ENCODE assay signal across 15 mouse cellular contexts in the genomic region with DNA sequence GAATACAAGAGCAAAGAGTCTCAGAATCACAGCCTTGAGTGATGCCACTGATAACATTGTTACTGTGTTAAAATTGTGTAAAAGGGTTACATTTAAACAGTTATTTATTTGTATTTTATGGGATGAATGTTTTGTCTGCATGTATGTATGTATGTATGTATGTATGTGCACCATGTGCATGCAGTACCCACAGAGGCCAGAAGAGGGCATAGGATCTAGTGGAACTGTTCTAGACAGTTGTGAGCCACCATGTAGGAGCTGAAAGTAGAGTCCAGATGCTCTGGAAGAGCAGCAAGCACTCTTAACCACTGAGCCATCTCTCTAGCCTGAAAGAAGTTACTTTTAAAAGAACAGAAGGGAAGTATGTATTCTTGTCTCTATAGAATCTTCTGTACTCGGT.
"Had no signal": no experiment of that assay in that cellular context is flagged by ENCODE, and none has a peak within 500 bp of the region (broad histone marks: within the 10 kb centered on the region; RNA-seq: fewer than 3 reads in every experiment).

No protein-coding gene starts in this region.

- H3K4me3 ChIP-seq: left cerebral cortex, adult 2 months; limb, embryonic 10.5 days; liver, embryonic 13.5 days; megakaryocyte, embryonic 14.5 days had no signal

- H3K9me3 ChIP-seq: limb, embryonic 10.5 days had no signal

- H3K4me1 ChIP-seq: limb, embryonic 10.5 days; liver, embryonic 13.5 days; megakaryocyte, embryonic 14.5 days had no signal

- H3K4me2 ChIP-seq: liver, embryonic 13.5 days; midbrain, embryonic 11.5 days had no signal

- H3K36me3 ChIP-seq: limb, embryonic 10.5 days; liver, embryonic 13.5 days had no signal

- H3K27me3 ChIP-seq: liver, embryonic 13.5 days; megakaryocyte, embryonic 14.5 days had no signal

- DNase-seq: kidney, adult 18-20 months; kidney, postnatal 10 days; kidney, postnatal 4 days; liver, embryonic 13.5 days; lung, adult 2 months; lung, postnatal 10 days; right cerebral cortex, adult 18-20 months; spleen, adult 18-20 months; thymus, adult 2 months; thymus, postnatal 25 days had no signal

- H3K9ac ChIP-seq: liver, embryonic 13.5 days had no signal

- H3K27ac ChIP-seq: left cerebral cortex, adult 2 months; limb, embryonic 10.5 days; liver, embryonic 13.5 days; macrophage had no signal
